Mouse (Mus musculus) neural tube, embryonic 11.5 days (tissue): ENCODE measurements around the gene Gm10320. TPM values are rescaled to one million over a fixed set of nuclear protein-coding genes. Genes with fewer than 3 reads are reported as not detected.

Experiments used
- ATAC-seq: fragments of 200-750 bp; cut with Nextera tagmentation; 2 replicates; pipeline ENCODE4 v1.8.0; 2017; ENCODE audit warnings: moderate number of reproducible peaks, mild to moderate bottlenecking, moderate TSS enrichment, moderate library complexity; ENCODE audit not compliant: insufficient read depth, low FRiP score, low TSS enrichment
- DNase-seq: peaks from one replicate; pipeline ENCODE4 v3.0.0-alpha.2; 2015; ENCODE audit warnings: low spot score
- H3K27ac ChIP-seq: fragments of 300-500 bp; sonication (generic); 2 replicates; pipeline ENCODE4 v1.5.1; 2014; ENCODE audit warnings: low read depth, mild to moderate bottlenecking, low read length
- H3K27me3 ChIP-seq: fragments of 300-500 bp; sonication (generic); 2 replicates; pipeline ENCODE4 v1.6.1; 2014; ENCODE audit warnings: mild to moderate bottlenecking, low read length, mixed read lengths; ENCODE audit not compliant: control insufficient read depth, insufficient read depth
- H3K36me3 ChIP-seq: fragments of 300-500 bp; sonication (generic); 2 replicates; pipeline ENCODE4 v1.6.1; 2014; ENCODE audit warnings: mild to moderate bottlenecking, low read length, moderate library complexity, mixed read lengths; ENCODE audit not compliant: control insufficient read depth, insufficient read depth
- H3K4me1 ChIP-seq: fragments of 300-500 bp; sonication (generic); 2 replicates; pipeline ENCODE4 v1.6.1; 2014; ENCODE audit warnings: low read length, mixed read lengths; ENCODE audit not compliant: control insufficient read depth, insufficient read depth
- H3K4me2 ChIP-seq: fragments of 300-500 bp; sonication (generic); 2 replicates; pipeline ENCODE4 v1.6.1; 2014; ENCODE audit warnings: low read depth, mild to moderate bottlenecking, moderate library complexity
- H3K4me3 ChIP-seq: fragments of 300-500 bp; sonication (generic); 2 replicates; pipeline ENCODE4 v1.5.1; 2014; ENCODE audit warnings: low read depth, low read length
- H3K9ac ChIP-seq: fragments of 300-500 bp; sonication (generic); 2 replicates; pipeline ENCODE4 v1.6.1; 2014; ENCODE audit warnings: mild to moderate bottlenecking, low read length
- H3K9me3 ChIP-seq: fragments of 300-500 bp; sonication (generic); 2 replicates; pipeline ENCODE4 v1.6.1; 2016; ENCODE audit warnings: low read length; ENCODE audit not compliant: control insufficient read depth
- WGBS: fragments of 180-500 bp; shearing (Covaris S2); extraction: QIAGEN DNeasy Blood & Tissue Kit; methylation state at CpG from one replicate; pipeline ENCODE4 v1.1.7; 2014; 5-methylcytosine and 5-hydroxymethylcytosine counted together
- polyA plus RNA-seq: library from polyadenylated mRNA; unstranded; fragments of >200 nt; fragmentation: Nextera tagmentation; extraction: Ambion mirVana; gene quantifications from 2 replicates; pipeline ENCODE4 v1.2.1, GENCODE M21; 2014

Gm10320 gene
- polyA plus RNA-seq, 1 experiment from 2014 or later, result 1.1 TPM

- no peaks in the 10 kb centered on the region for H3K9me3 ChIP-seq
- 25% methylated on average over 6 of the region's 6 CpGs for WGBS
- no peaks in the 10 kb centered on the region for H3K36me3 ChIP-seq
- ATAC-seq (no peak), DNase-seq (no peak)
- H3K4me1 ChIP-seq, result peaks cover 20% of the 10 kb centered on the region; the same call in 1 of the 2 replicates
- no peak overlapping the region for H3K27ac ChIP-seq
- no peak overlapping the region for H3K4me2 ChIP-seq
- no peak overlapping the region for H3K9ac ChIP-seq
- H3K27me3 ChIP-seq, result peaks cover 57% of the 10 kb centered on the region
- H3K4me3 ChIP-seq, result no peak overlapping the region
These were observed 14.2 kb upstream of the Gm10320 start for GRCm38 (mm10) chr13:98505989-98506388.

GRCm38 (mm10) chr13:98505489-98505857 is 13.7 kb upstream of the Gm10320 start:
- H3K4me1 ChIP-seq, result peaks cover 20% of the 10 kb centered on the region; the same call in 1 of the 2 replicates
- no peaks in the 10 kb centered on the region for H3K9me3 ChIP-seq
- H3K4me2 ChIP-seq, result peak overlapping the region; percentile 90; the same call in 1 of the 2 replicates
- WGBS, result 4% methylated on average over 11 of the region's 11 CpGs
- no peak overlapping the region for H3K27ac ChIP-seq
- H3K27me3 ChIP-seq, result peaks cover 62% of the 10 kb centered on the region
- no peaks in the 10 kb centered on the region for H3K36me3 ChIP-seq
- H3K9ac ChIP-seq, result no peak overlapping the region
- ATAC-seq (no peak), DNase-seq (no peak)
- no peak overlapping the region for H3K4me3 ChIP-seq

- peak overlapping the region; percentile 90 for H3K4me2 ChIP-seq
- WGBS, result under 1% methylated on average over 46 of the region's 51 CpGs
- H3K4me1 ChIP-seq, result peaks cover 20% of the 10 kb centered on the region; the same call in 1 of the 2 replicates
- peak overlapping the region; percentile 58 for H3K9ac ChIP-seq
- H3K27me3 ChIP-seq, result peaks cover 68% of the 10 kb centered on the region
- ATAC-seq (peak; percentile 68), DNase-seq (peak; percentile 75)
- 0 out of 2 replicates have a peak overlapping the region, but pooled peaks have one; percentile 23 for H3K27ac ChIP-seq
- no peaks in the 10 kb centered on the region for H3K9me3 ChIP-seq
- no peaks in the 10 kb centered on the region for H3K36me3 ChIP-seq
- peak overlapping the region; percentile 37 for H3K4me3 ChIP-seq
These were observed 13.1 kb upstream of the Gm10320 start for GRCm38 (mm10) chr13:98504661-98505488.

- Histone ChIP-seq H3K27ac (no peak overlapping the region), H3K4me2 (peak overlapping the region; percentile 90), H3K4me1 (peaks cover 20% of the 10 kb centered on the region; the same call in 1 of the 2 replicates), H3K9me3 (no peaks in the 10 kb centered on the region), H3K4me3 (peak overlapping the region; percentile 37), H3K36me3 (no peaks in the 10 kb centered on the region), H3K9ac (peak overlapping the region; percentile 23), H3K27me3 (peaks cover 74% of the 10 kb centered on the region)
- DNase-seq (peak; percentile 78), ATAC-seq (peak; percentile 61)
- under 1% methylated on average over 27 of the region's 27 CpGs for WGBS
These were observed 12.4 kb upstream of the Gm10320 start for GRCm38 (mm10) chr13:98504181-98504660.

- Histone ChIP-seq H3K27ac (no peak overlapping the region), H3K4me1 (peaks cover 20% of the 10 kb centered on the region; the same call in 1 of the 2 replicates), H3K4me2 (peak overlapping the region; percentile 90), H3K9ac (no peak overlapping the region), H3K36me3 (no peaks in the 10 kb centered on the region), H3K27me3 (peaks cover 80% of the 10 kb centered on the region), H3K9me3 (no peaks in the 10 kb centered on the region), H3K4me3 (peak overlapping the region; percentile 37; the same call in 1 of the 2 replicates)
- under 1% methylated on average over 8 of the region's 8 CpGs for WGBS
- peak; percentile 66 for ATAC-seq
- peak; percentile 63 for DNase-seq
These were observed 11.8 kb upstream of the Gm10320 start for GRCm38 (mm10) chr13:98503601-98504000.

- Histone ChIP-seq H3K4me1 (peaks cover 20% of the 10 kb centered on the region; the same call in 1 of the 2 replicates), H3K36me3 (no peaks in the 10 kb centered on the region), H3K9me3 (no peaks in the 10 kb centered on the region), H3K4me2 (peak overlapping the region; percentile 90), H3K27me3 (peaks cover 82% of the 10 kb centered on the region), H3K27ac (no peak overlapping the region), H3K4me3 (peak overlapping the region; percentile 27), H3K9ac (peak overlapping the region; percentile 14; the same call in 1 of the 2 replicates)
- DNase-seq, result peak; percentile 60
- WGBS, result under 1% methylated on average over 27 of the region's 27 CpGs
- no peak for ATAC-seq
These were observed 11.1 kb upstream of the Gm10320 start for GRCm38 (mm10) chr13:98502813-98503341.

GRCm38 (mm10) chr13:98502236-98502812 is 10.5 kb upstream of the Gm10320 start:
- Histone ChIP-seq H3K36me3 (no peaks in the 10 kb centered on the region), H3K4me1 (peaks cover 20% of the 10 kb centered on the region; the same call in 1 of the 2 replicates), H3K4me3 (no peak overlapping the region; the same call in 1 of the 2 replicates), H3K9me3 (no peaks in the 10 kb centered on the region), H3K4me2 (peak overlapping the region; percentile 90), H3K27ac (no peak overlapping the region), H3K9ac (no peak overlapping the region), H3K27me3 (peaks cover 82% of the 10 kb centered on the region)
- DNase-seq (peak; percentile 53), ATAC-seq (no peak)
- WGBS, result under 1% methylated on average over 16 of the region's 16 CpGs

- Histone ChIP-seq H3K4me3 (no peak overlapping the region), H3K27ac (no peak overlapping the region), H3K9ac (no peak overlapping the region), H3K27me3 (peaks cover 72% of the 10 kb centered on the region), H3K4me2 (no peak overlapping the region), H3K36me3 (no peaks in the 10 kb centered on the region), H3K9me3 (no peaks in the 10 kb centered on the region), H3K4me1 (peaks cover 20% of the 10 kb centered on the region; the same call in 1 of the 2 replicates)
- ATAC-seq, result no peak
- WGBS, result 11% methylated on average over 6 of the region's 6 CpGs
- DNase-seq, result no peak
These were observed 9.5 kb upstream of the Gm10320 start for GRCm38 (mm10) chr13:98501321-98501720.
